ENCODE assay signal across 8 mouse cellular contexts in genomic region chr11:48871817-48872541, GRCm38 (mm10). TPM values are rescaled to one million over a fixed set of nuclear protein-coding genes. Genes with fewer than 3 reads are reported as not detected.
A peak's percentile ranks its signal among the peaks of the same experiment; 100 is the strongest.
DNase-seq lines count a peak whose midpoint lies in the region; ATAC-seq and TF ChIP-seq lines count a peak whose summit lies in the region.

No protein-coding gene starts in this region.

- H3K36me3 ChIP-seq in hindbrain, embryonic 15.5 days, result no peaks in the 10 kb centered on the region
- no peaks in the 10 kb centered on the region for H3K36me3 ChIP-seq in limb, embryonic 11.5 days (ENCODE audit: control insufficient read depth, insufficient read depth, low read length)

- peaks cover 18% of the 10 kb centered on the region for H3K4me1 ChIP-seq in hindbrain, embryonic 15.5 days (replicated peaks)
- peaks cover 4% of the 10 kb centered on the region; the same call in 1 of the 2 replicates for H3K4me1 ChIP-seq in limb, embryonic 11.5 days (ENCODE audit: control insufficient read depth, insufficient read depth, low read length)

- peak overlapping the region; percentile 37; the same call in 1 of the 2 replicates for H3K9ac ChIP-seq in hindbrain, embryonic 15.5 days
- H3K9ac ChIP-seq in limb, embryonic 11.5 days (ENCODE audit: low read length), result no peak overlapping the region; the same call in 1 of the 2 replicates

- TF ChIP-seq CTCF in brain, embryonic 14.5 days (IDR thresholded peaks at IDR 0.05; ENCODE audit: borderline replicate concordance, extremely low read depth, insufficient read depth, insufficient read length), result no peak

- intact Hi-C loops in left cerebral cortex, postnatal 25 days (cut with DNase I), result loop anchor here (5.0 kb wide), 1 partner anchor 680 kb away; no protein-coding TSS in a partner anchor

- H3K9me3 ChIP-seq in hindbrain, embryonic 15.5 days, result no peaks in the 10 kb centered on the region
- H3K9me3 ChIP-seq in limb, embryonic 11.5 days (ENCODE audit: control insufficient read depth, low read length), result no peaks in the 10 kb centered on the region

- peak overlapping the region; percentile 43 for H3K4me3 ChIP-seq in hindbrain, embryonic 15.5 days
- H3K4me3 ChIP-seq in limb, embryonic 11.5 days (ENCODE audit: low read depth, low read length), result peak overlapping the region; percentile 17

- peak overlapping the region; percentile 22; the same call in 1 of the 2 replicates for H3K27ac ChIP-seq in hindbrain, embryonic 15.5 days (replicated peaks)
- H3K27ac ChIP-seq in limb, embryonic 11.5 days (replicated peaks; ENCODE audit: low read depth, low read length), result no peak overlapping the region

- WGBS in hindbrain, embryonic 15.5 days, result 12% methylated on average over 17 of the region's 17 CpGs
- WGBS in limb, embryonic 11.5 days, result 6% methylated on average over 17 of the region's 17 CpGs

- TF ChIP-seq POLR2A in brain, embryonic 14.5 days (IDR thresholded peaks at IDR 0.05; ENCODE audit: borderline replicate concordance, extremely low read depth, insufficient read depth, insufficient read length, poor library complexity, severe bottlenecking), result no peak

- peak; percentile 25 to 28 for DNase-seq in left cerebral cortex, postnatal 25 days (ENCODE audit: low spot score in 2 of 2)
- DNase-seq in left cerebral cortex, adult 8-10 months (ENCODE audit: low spot score in 2 of 2), result no peak
- peak; percentile 21 for DNase-seq in brain, embryonic 14.5 days (ENCODE audit: low read depth)
- DNase-seq in forelimb bud, embryonic 11.5 days (ENCODE audit: low read depth, low spot score), result peak; percentile 11
- peak; percentile 37 for DNase-seq in limb, embryonic 11.5 days (ENCODE audit: low spot score)
- peak; percentile 51 to 60 for DNase-seq in spleen, postnatal 10 days (ENCODE audit: low spot score in 2 of 2)

- H3K4me2 ChIP-seq in hindbrain, embryonic 15.5 days, result peak overlapping the region; percentile 74
- H3K4me2 ChIP-seq in limb, embryonic 11.5 days (ENCODE audit: low read depth, severe bottlenecking), result peak overlapping the region; percentile 61

- H3K27me3 ChIP-seq in hindbrain, embryonic 15.5 days, result no peaks in the 10 kb centered on the region
- H3K27me3 ChIP-seq in limb, embryonic 11.5 days (ENCODE audit: control insufficient read depth, insufficient read depth, low read length), result no peaks in the 10 kb centered on the region

- ATAC-seq in hindbrain, embryonic 15.5 days (ENCODE audit: low FRiP score, low read depth), result peak; percentile 9; the same call in 1 of the 2 replicates
- no peak; the same call in 1 of the 2 replicates for ATAC-seq in limb, embryonic 11.5 days (ENCODE audit: insufficient number of reproducible peaks, low FRiP score, low TSS enrichment, low read depth)
- 0 out of 2 replicates have a peak, but pooled peaks have one; percentile 3 for ATAC-seq in megakaryocyte-erythroid progenitor cell, adult 5-6 weeks (replicated peaks; ENCODE audit: low FRiP score, low TSS enrichment, poor library complexity, severe bottlenecking)

RNA-seq across cellular contexts. Expression of gene Irgm1, which starts 0.5 kb away (rescaled TPM):
- total RNA-seq in left cerebral cortex, postnatal 25 days (2021), result 1 to 10 TPM; 4.6 to 5.0 TPM
- total RNA-seq in left cerebral cortex, adult 8-10 months (2022), result 10 to 100 TPM in 2 of 4 experiments, 1 to 10 TPM in 2; 8.3 to 14.0 (median 10.7) TPM
- polyA plus RNA-seq in brain, embryonic 14.5 days (2012; rRNA removed), result 1.2 and 1.9 TPM in 2 replicates
- polyA plus RNA-seq in hindbrain, embryonic 15.5 days (2015; fragmentation: Nextera tagmentation; extraction: Ambion mirVana), result 3.5 and 5.2 TPM in 2 replicates
- 1.1 and 1.7 TPM in 2 replicates for polyA plus RNA-seq in limb, embryonic 11.5 days (2014; fragmentation: Nextera tagmentation; extraction: Ambion mirVana)
- 37.4 and 43.3 TPM in 2 replicates for total RNA-seq in megakaryocyte-erythroid progenitor cell, adult 5-6 weeks (2014; fragmentation: Nextera tagmentation)
- total RNA-seq in megakaryocyte-erythroid progenitor cell, adult 5-6 weeks (2017), result 53.9 and 61.5 TPM in 2 replicates

RNA-seq across cellular contexts. Expression of gene Gm5431, which starts 30.0 kb away (rescaled TPM):
- under 1 TPM; 0.34 to 0.39 TPM for total RNA-seq in left cerebral cortex, postnatal 25 days (2021)
- under 1 TPM in 3 of 4 experiments, not detected in 1; 0.17 to 0.86 (median 0.53) TPM for total RNA-seq in left cerebral cortex, adult 8-10 months (2022)
- polyA plus RNA-seq in brain, embryonic 14.5 days (2012; rRNA removed), result 0.10 and 0.23 TPM in 2 replicates
- 0.14 and 0.42 TPM in 2 replicates for polyA plus RNA-seq in hindbrain, embryonic 15.5 days (2015; fragmentation: Nextera tagmentation; extraction: Ambion mirVana)
- 0.34 TPM in 1 of 2 replicates, not detected in the other for polyA plus RNA-seq in limb, embryonic 11.5 days (2014; fragmentation: Nextera tagmentation; extraction: Ambion mirVana)
- total RNA-seq in megakaryocyte-erythroid progenitor cell, adult 5-6 weeks (2014; fragmentation: Nextera tagmentation), result not detected in 2 replicates
- total RNA-seq in megakaryocyte-erythroid progenitor cell, adult 5-6 weeks (2017), result not detected in 2 replicates

RNA-seq across cellular contexts. Expression of gene Gm12184, which starts 45.5 kb away (rescaled TPM):
- 1 to 10 TPM in 1 of 2 experiments, under 1 TPM in 1; 0.99 to 1.5 TPM for total RNA-seq in left cerebral cortex, postnatal 25 days (2021)
- 1 to 10 TPM in 1 of 4 experiments, under 1 TPM in 3; 0.38 to 1.8 (median 0.45) TPM for total RNA-seq in left cerebral cortex, adult 8-10 months (2022)
- polyA plus RNA-seq in brain, embryonic 14.5 days (2012; rRNA removed), result 34.5 and 47.1 TPM in 2 replicates
- polyA plus RNA-seq in hindbrain, embryonic 15.5 days (2015; fragmentation: Nextera tagmentation; extraction: Ambion mirVana), result 3.8 and 4.7 TPM in 2 replicates
- 9.4 and 13.5 TPM in 2 replicates for polyA plus RNA-seq in limb, embryonic 11.5 days (2014; fragmentation: Nextera tagmentation; extraction: Ambion mirVana)
- 10.6 and 12.0 TPM in 2 replicates for total RNA-seq in megakaryocyte-erythroid progenitor cell, adult 5-6 weeks (2014; fragmentation: Nextera tagmentation)
- total RNA-seq in megakaryocyte-erythroid progenitor cell, adult 5-6 weeks (2017), result 6.7 and 9.1 TPM in 2 replicates

RNA-seq across cellular contexts. Expression of gene Trim7, which starts 46.0 kb away (rescaled TPM):
- 1 to 10 TPM; 1.4 to 2.2 TPM for total RNA-seq in left cerebral cortex, postnatal 25 days (2021)
- 1 to 10 TPM; 3.4 to 4.5 (median 3.8) TPM for total RNA-seq in left cerebral cortex, adult 8-10 months (2022)
- polyA plus RNA-seq in brain, embryonic 14.5 days (2012; rRNA removed), result 2.6 and 2.8 TPM in 2 replicates
- polyA plus RNA-seq in hindbrain, embryonic 15.5 days (2015; fragmentation: Nextera tagmentation; extraction: Ambion mirVana), result 3.1 and 3.7 TPM in 2 replicates
- 0.25 and 0.41 TPM in 2 replicates for polyA plus RNA-seq in limb, embryonic 11.5 days (2014; fragmentation: Nextera tagmentation; extraction: Ambion mirVana)
- total RNA-seq in megakaryocyte-erythroid progenitor cell, adult 5-6 weeks (2014; fragmentation: Nextera tagmentation), result 0.84 TPM in 1 of 2 replicates, not detected in the other
- 0.75 and 0.80 TPM in 2 replicates for total RNA-seq in megakaryocyte-erythroid progenitor cell, adult 5-6 weeks (2017)

RNA-seq across cellular contexts. Expression of gene Trim41, which starts 54.8 kb away (rescaled TPM):
- total RNA-seq in left cerebral cortex, postnatal 25 days (2021), result 10 to 100 TPM; 62.6 to 67.1 TPM
- total RNA-seq in left cerebral cortex, adult 8-10 months (2022), result 10 to 100 TPM; 57.7 to 65.7 (median 61.3) TPM
- polyA plus RNA-seq in brain, embryonic 14.5 days (2012; rRNA removed), result 39.3 and 44.2 TPM in 2 replicates
- 6.8 and 7.4 TPM in 2 replicates for polyA plus RNA-seq in hindbrain, embryonic 15.5 days (2015; fragmentation: Nextera tagmentation; extraction: Ambion mirVana)
- polyA plus RNA-seq in limb, embryonic 11.5 days (2014; fragmentation: Nextera tagmentation; extraction: Ambion mirVana), result 5.7 TPM in 2 replicates
- 16.0 and 19.8 TPM in 2 replicates for total RNA-seq in megakaryocyte-erythroid progenitor cell, adult 5-6 weeks (2014; fragmentation: Nextera tagmentation)
- total RNA-seq in megakaryocyte-erythroid progenitor cell, adult 5-6 weeks (2017), result 18.6 and 64.6 TPM in 2 replicates

Comparison
In these comparisons a context has a peak if more than half of its experiments do, and no peak if none do; other contexts are left out.
1. DNase-seq: peak in left cerebral cortex, postnatal 25 days (2 of 2), brain, embryonic 14.5 days (single experiment), forelimb bud, embryonic 11.5 days (single experiment), limb, embryonic 11.5 days (single experiment) and spleen, postnatal 10 days (2 of 2); none in left cerebral cortex, adult 8-10 months (0 of 2).